Mouse (Mus musculus) spleen, adult 2 months (tissue): ENCODE data around the gene Ovol3.
A peak's percentile ranks its signal among the peaks of the same experiment; 100 is the strongest.

Experiments used
- CTCF ChIP-seq: fragments of 200-500 bp; IDR thresholded peaks from 2 replicates; pipeline ENCODE4 v1.5.1; 2011; ENCODE audit warnings: mild to moderate bottlenecking, inconsistent platforms; ENCODE audit not compliant: insufficient read depth, insufficient read length, insufficient replicate concordance; ENCODE audit errors: extremely low read depth
- POLR2A ChIP-seq: fragments of 200-500 bp; IDR thresholded peaks from 2 replicates; pipeline ENCODE4 v1.6.1; 2011; ENCODE audit warnings: low read depth, low read length, inconsistent platforms

DNA sequence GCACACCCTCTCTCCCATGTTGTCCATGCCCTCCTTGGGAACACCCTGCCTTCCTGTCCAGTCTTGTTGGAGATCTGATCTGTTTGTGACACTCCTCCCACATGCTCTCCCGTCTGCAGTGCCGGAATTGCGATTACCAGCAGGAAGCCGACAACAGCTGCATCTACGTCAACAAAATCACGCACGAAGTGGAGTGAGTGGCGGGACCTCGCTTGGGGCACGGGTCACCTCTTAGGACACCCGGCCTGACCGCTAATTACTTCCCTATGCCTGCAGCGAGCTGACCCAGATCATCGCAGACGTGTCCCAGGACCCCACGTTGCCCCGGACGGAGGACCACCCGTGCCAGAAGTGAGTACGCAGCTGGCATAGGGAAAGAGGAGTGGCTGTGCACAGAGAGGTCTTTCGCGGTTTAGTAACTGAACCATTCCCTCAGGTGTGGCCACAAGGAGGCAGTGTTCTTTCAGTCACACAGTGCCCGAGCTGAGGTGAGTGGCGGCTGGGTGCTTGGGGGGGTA is 2.8 kb downstream of the Ovol3 start:
- TF ChIP-seq CTCF (peak; percentile 26; the same call in 1 of the 2 replicates), POLR2A (no peak)
